Mouse (Mus musculus) urinary bladder, postnatal 36 days (tissue): ENCODE measurements around the gene Tomm34.
"Not testable (repeated sequence)": the region's sequence is repeated elsewhere in the genome, so short reads cannot be mapped to it uniquely, and the experiment has no call there.

Experiments
- DNase-seq, 2 experiments: peaks; one replicate each; pipeline ENCODE4 v3.0.0; 2022; ENCODE audit warnings: low spot score in 2 of 2, mixed read lengths in 1 of 2

Tomm34 gene

GRCm38 (mm10) chr2:164076874-164077425 is 6.0 kb upstream of the Tomm34 start:
- DNase-seq, result no peak

DNA sequence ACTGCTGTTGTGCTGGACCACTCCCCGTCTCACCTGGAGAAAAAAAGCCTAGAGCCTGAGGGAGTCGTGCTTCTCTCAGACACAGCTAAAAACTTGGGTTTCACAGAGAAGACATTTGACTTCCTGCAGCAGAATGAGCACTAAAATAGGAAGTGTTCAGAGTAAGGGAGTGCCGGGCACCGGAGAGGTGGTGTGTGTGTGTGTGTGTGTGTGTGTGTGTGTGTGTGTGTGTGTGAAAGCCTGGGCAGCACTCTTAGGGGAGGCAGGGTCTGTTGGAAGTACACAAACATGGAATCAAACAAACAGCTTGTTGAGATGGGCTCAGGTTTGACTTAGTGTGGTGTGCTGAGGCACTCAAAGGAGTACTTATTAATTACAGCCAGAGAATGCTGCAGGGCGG is 4.1 kb upstream of the Tomm34 start:
- DNase-seq, result no peak

- peak; percentile 97 to 99 for DNase-seq
Measured at GRCm38 (mm10) chr2:164073918-164074578, 3.1 kb upstream of the Tomm34 start.

GRCm38 (mm10) chr2:164073120-164073519 is 2.2 kb upstream of the Tomm34 start:
- DNase-seq, result no peak

- no peak for DNase-seq
Measured at GRCm38 (mm10) chr2:164072109-164072508, 1.1 kb upstream of the Tomm34 start.

- DNase-seq, result not testable (repeated sequence)
Measured at GRCm38 (mm10) chr2:164071437-164071820, 460 bp upstream of the Tomm34 start.

GRCm38 (mm10) chr2:164070142-164070764 is 716 bp downstream of the Tomm34 start, which contains the start of gene Stk4:
Stk4 (plus strand) TSS chr2:164070322.
- peak in 1 of 2 experiments; percentile 17 for DNase-seq

- no peak for DNase-seq
Measured at GRCm38 (mm10) chr2:164059634-164060235, 11.2 kb downstream of the Tomm34 start.

- DNase-seq, result no peak
Measured at GRCm38 (mm10) chr2:164054671-164055070, 16.3 kb downstream of the Tomm34 start.

- DNase-seq, result peak in 1 of 2 experiments; percentile 12
Measured at GRCm38 (mm10) chr2:164053767-164054166, 17.2 kb downstream of the Tomm34 start.

DNA sequence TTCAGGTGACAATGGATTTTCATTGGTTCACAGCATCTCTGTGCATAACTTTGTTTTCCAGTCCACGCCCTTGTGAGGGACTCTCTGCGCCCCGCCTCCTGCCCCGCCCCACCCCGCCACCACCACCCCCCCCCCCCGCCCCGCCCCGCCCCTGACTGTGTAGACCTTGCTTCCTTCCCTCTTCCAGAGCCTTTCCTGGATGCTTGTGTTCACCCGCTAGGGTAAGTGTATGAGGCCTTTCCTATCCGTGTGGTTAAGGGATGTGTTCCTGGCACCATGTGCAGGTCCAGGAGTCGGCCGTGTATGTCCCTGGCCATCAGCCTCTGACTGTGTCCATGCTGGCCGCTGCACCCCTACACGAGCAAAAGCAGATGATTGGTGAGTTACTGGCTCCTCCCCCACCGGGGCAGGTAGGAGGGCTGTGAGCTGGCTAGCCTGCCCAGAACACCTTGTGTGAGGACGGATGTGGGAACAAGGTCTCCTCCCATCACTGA is 23.7 kb downstream of the Tomm34 start:
- peak; percentile 12 to 31 for DNase-seq

GRCm38 (mm10) chr2:164041523-164041922 is 29.4 kb downstream of the Tomm34 start:
- no peak for DNase-seq

GRCm38 (mm10) chr2:164040949-164041348 is 30.0 kb downstream of the Tomm34 start:
- no peak for DNase-seq

DNA sequence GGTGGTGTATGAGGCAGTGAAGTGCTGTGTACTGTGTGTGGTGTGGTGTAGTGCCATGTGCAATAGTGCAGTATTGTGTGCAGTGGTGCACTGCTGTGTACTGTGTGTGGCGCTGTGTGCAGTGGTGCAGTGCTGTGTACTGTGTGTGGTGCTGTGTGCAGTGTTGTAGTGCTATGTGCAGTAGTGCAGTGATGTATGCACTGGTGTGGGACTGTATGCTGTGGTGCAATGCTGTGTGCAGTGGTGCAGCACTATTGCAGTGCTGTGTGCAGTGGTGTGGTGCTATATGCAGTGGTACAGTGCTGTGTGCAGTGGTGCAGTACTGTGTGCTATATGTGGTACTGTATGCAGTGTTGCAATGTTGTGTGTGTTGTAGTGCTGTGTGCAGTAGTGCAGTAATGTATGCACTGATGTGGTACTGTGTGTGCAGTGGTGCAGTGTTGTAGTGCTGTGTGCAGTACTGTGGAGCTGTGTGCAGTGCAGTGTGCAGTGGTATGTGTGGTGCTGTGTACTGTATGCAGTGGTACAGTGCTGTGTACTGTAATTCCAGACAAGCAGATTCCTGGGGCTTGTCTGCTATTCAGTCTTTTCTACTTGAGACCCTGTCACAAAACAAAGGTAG is 32.5 kb downstream of the Tomm34 start:
- DNase-seq, result no peak

DNA sequence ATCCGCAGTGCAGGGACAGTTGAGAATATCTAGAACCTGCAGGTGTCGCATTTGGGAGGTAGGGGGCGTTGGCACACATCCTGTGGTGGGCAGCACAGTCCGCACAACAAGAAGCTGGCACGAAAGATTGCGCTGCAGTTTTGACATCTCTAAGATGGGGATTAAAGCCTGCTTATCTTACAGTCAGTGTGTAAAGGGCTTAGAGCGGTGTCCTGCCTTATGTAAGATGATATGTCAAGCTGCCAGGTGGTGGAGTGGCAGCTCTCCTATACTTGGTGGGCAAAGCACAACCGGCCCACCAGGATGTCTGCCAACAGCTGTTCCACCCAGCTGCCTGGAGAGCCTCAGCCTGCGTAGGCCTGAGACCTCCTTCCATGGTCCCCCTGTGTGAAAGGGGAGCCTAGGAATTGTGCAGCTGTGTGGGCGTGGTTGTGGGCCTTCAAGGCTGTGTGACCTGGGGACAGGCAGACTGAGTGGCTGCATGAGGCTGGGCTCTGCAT is 34.4 kb downstream of the Tomm34 start:
- DNase-seq, result no peak

DNA sequence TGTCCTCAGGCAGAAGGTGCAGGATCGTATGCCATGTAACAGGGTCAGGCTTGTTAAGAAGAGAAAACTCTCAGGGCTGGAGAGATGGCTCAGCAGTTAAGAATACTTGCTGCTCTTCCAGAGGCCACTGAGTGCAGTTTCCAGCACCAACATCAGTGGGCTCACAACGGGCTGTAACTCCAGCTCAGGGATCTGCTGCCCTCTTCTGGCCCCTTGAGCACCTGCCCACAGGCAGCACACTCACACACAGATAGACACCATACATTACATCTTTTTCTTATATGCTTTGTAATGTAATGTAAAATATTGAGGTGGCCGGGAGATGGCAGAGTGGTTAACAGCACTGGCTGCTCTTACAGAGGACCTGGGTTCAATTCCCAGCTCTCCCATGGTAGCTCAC is 38.0 kb downstream of the Tomm34 start:
- no peak for DNase-seq

GRCm38 (mm10) chr2:164031147-164031546 is 39.8 kb downstream of the Tomm34 start:
- no peak for DNase-seq

DNA sequence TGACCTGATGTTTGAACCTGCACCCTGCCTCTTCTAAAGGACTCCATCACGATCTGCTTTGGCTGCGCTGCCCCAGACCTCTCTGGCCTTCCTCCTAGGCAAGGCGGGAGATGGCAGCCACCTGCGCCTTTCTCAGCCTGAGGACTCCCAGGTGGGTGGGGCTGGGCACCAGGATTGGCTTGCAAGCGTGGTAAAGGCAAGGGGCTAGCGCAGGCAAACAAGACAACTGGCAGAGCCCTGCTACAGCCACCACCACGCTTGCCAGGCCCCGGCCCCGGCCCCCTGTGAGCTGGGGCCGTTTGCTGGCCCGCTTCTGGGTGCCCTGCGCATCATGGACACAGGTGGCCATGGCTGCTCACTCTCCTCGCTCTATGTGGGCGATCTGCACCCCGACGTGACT is 45.8 kb downstream of the Tomm34 start, which contains the start of gene Pabpc1l:
TSS of gene Pabpc1l (plus strand) at position 301 of the 400 bp plus-strand sequence.
- no peak for DNase-seq

- no peak for DNase-seq
Measured at GRCm38 (mm10) chr2:164022104-164022503, 48.9 kb downstream of the Tomm34 start.

DNA sequence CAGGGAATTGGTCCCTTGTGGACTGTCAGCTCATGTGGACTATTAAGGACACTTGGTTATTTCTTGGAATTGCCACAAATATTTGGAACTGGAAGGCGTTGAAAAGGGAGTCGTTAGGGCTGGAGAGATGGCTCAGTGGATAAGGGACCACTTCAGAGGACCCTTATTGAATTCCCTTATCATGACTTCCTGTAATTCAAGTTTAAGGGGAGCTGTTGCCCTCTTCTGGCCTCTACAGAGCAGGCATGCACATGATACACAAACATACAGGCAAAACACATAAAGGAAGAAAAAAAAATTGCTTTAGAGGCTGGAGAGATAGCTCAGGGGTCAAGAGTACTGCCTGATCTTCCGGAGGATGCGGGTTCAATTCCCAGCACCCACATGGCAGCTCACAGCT is 51.0 kb downstream of the Tomm34 start:
- no peak for DNase-seq

DNA sequence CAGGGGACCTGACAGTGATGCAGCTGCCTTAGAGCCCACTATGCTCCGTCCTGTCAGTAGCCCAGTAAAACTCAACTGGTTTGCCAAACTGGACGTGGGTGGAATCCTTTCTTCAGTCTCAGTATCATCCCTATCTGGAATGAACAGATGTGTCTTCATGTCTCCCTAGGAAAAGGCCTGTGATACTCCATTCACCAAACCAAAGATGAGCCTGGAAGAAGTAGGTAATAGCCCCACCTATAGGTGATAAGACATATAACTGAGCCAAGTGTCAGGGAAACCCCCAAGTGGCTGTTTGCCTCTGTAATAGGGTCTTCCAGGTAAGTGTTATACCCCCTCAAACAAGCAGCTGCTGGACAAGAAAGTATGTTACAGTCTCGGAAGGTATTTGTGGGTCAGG is 52.1 kb downstream of the Tomm34 start:
- DNase-seq, result no peak

- DNase-seq, result no peak
Measured at GRCm38 (mm10) chr2:164015304-164015703, 55.7 kb downstream of the Tomm34 start.
